Mouse (Mus musculus) myocyte (in vitro differentiated cells): ENCODE results near the gene Iqschfp.
A peak's percentile ranks its signal among the peaks of the same experiment; 100 is the strongest.

ENCODE experiments used
- POLR2A ChIP-seq: IDR thresholded peaks from one replicate; pipeline ENCODE4 v1.6.1; 2011; ENCODE audit warnings: low read depth, mild to moderate bottlenecking, control low read depth, moderate library complexity; ENCODE audit not compliant: insufficient read length
- TCF3 ChIP-seq: IDR thresholded peaks from one replicate; pipeline ENCODE4 v1.6.1; 2011; ENCODE audit warnings: low read depth, control low read depth; ENCODE audit not compliant: insufficient read length
- USF1 ChIP-seq: IDR thresholded peaks from one replicate; pipeline ENCODE4 v1.6.1; 2011; ENCODE audit warnings: low read depth, mild to moderate bottlenecking, control low read depth, moderate library complexity

GRCm38 (mm10) chr3:68494296-68495095 is 602.5 kb downstream of the Iqschfp start:
- TF ChIP-seq POLR2A: peak; percentile 40
- no peak for TF ChIP-seq TCF3
- TF ChIP-seq USF1: no peak
